Mouse (Mus musculus) liver, adult 2 months (tissue): ENCODE measurements at regions not wholly inside any gene's neighbourhood (a gene's known extent, or its start where the extent isn't known, plus 50 kb on each side); places are given as distances from the start of the nearest gene placed in this dataset.

Experiments
- CTCF ChIP-seq: fragments of 200-500 bp; IDR thresholded peaks from 2 replicates; pipeline ENCODE4 v1.5.1; 2011; ENCODE audit warnings: low read depth, low read length, control low read depth
- POLR2A ChIP-seq: fragments of 200-500 bp; IDR thresholded peaks from 2 replicates; pipeline ENCODE4 v1.6.1; 2011; ENCODE audit warnings: low read length, control low read depth; ENCODE audit not compliant: insufficient read depth; ENCODE audit errors: extremely low read depth

GRCm38 (mm10) chr12:26613086-26613705, 144.2 kb downstream of the Cmpk2 start:
- TF ChIP-seq CTCF (no peak), POLR2A (no peak)
